Mouse (Mus musculus): Measurements from ENCODE around the gene Glis1. TPM values are rescaled to one million over a fixed set of nuclear protein-coding genes. Genes with fewer than 3 reads are reported as not detected.

Glis1 gene
- polyA plus RNA-seq, 1 experiment, result 0.46 TPM

GRCm38 (mm10) chr4:107422176-107422575 lies 12.2 kb upstream of the Glis1 start:
- TF ChIP-seq POLR2A (IDR thresholded peaks at IDR 0.05; ENCODE audit: borderline replicate concordance, insufficient read depth, low read length), result no peak
- TF ChIP-seq CTCF (IDR thresholded peaks at IDR 0.05; ENCODE audit: borderline replicate concordance, insufficient read depth, low read depth, low read length), result peak; percentile 65
- WGBS, result 24% methylated on average over 6 of the region's 6 CpGs
- H3K4me1 ChIP-seq (ENCODE audit: control insufficient read depth, insufficient read depth, low read length), result peaks cover 3% of the 10 kb centered on the region
- no peak overlapping the region for H3K4me3 ChIP-seq (replicated peaks; ENCODE audit: insufficient read depth, low read depth, low read length)
- DNase-seq, result peak; percentile 25 to 26
- H3K27ac ChIP-seq (ENCODE audit: insufficient read depth, low read length), result no peak overlapping the region
- H3K27me3 ChIP-seq (ENCODE audit: control insufficient read depth, insufficient read depth, low read length), result no peaks in the 10 kb centered on the region

- H3K27ac ChIP-seq (ENCODE audit: insufficient read depth, low read length), result no peak overlapping the region
- DNase-seq, result no peak
- peaks cover 3% of the 10 kb centered on the region for H3K4me1 ChIP-seq (ENCODE audit: control insufficient read depth, insufficient read depth, low read length)
- TF ChIP-seq POLR2A (IDR thresholded peaks at IDR 0.05; ENCODE audit: borderline replicate concordance, insufficient read depth, low read length) (no peak), CTCF (IDR thresholded peaks at IDR 0.05; ENCODE audit: borderline replicate concordance, insufficient read depth, low read depth, low read length) (no peak)
- no peak overlapping the region for H3K4me3 ChIP-seq (replicated peaks; ENCODE audit: insufficient read depth, low read depth, low read length)
- no peaks in the 10 kb centered on the region for H3K27me3 ChIP-seq (ENCODE audit: control insufficient read depth, insufficient read depth, low read length)
- 96% methylated on average over 12 of the region's 12 CpGs for WGBS
Measured at GRCm38 (mm10) chr4:107425616-107426015, 8.8 kb upstream of the Glis1 start.

GRCm38 (mm10) chr4:107426631-107427030 lies 7.8 kb upstream of the Glis1 start:
- Histone ChIP-seq H3K27ac (ENCODE audit: insufficient read depth, low read length) (no peak overlapping the region), H3K4me3 (replicated peaks; ENCODE audit: insufficient read depth, low read depth, low read length) (no peak overlapping the region), H3K4me1 (ENCODE audit: control insufficient read depth, insufficient read depth, low read length) (peaks cover 3% of the 10 kb centered on the region), H3K27me3 (ENCODE audit: control insufficient read depth, insufficient read depth, low read length) (no peaks in the 10 kb centered on the region)
- 31% methylated on average over 9 of the region's 9 CpGs for WGBS
- TF ChIP-seq POLR2A (IDR thresholded peaks at IDR 0.05; ENCODE audit: borderline replicate concordance, insufficient read depth, low read length), result no peak
- TF ChIP-seq CTCF (IDR thresholded peaks at IDR 0.05; ENCODE audit: borderline replicate concordance, insufficient read depth, low read depth, low read length), result no peak
- peak in 1 of 2 experiments; percentile 25 for DNase-seq

GRCm38 (mm10) chr4:107432717-107433116 lies 1.7 kb upstream of the Glis1 start:
- no peak overlapping the region for H3K27ac ChIP-seq (ENCODE audit: insufficient read depth, low read length)
- H3K27me3 ChIP-seq (ENCODE audit: control insufficient read depth, insufficient read depth, low read length), result peaks cover 9% of the 10 kb centered on the region; the same call in 1 of the 2 replicates
- no peak for TF ChIP-seq POLR2A (IDR thresholded peaks at IDR 0.05; ENCODE audit: borderline replicate concordance, insufficient read depth, low read length)
- TF ChIP-seq CTCF (IDR thresholded peaks at IDR 0.05; ENCODE audit: borderline replicate concordance, insufficient read depth, low read depth, low read length), result no peak
- no peak overlapping the region for H3K4me3 ChIP-seq (replicated peaks; ENCODE audit: insufficient read depth, low read depth, low read length)
- H3K4me1 ChIP-seq (ENCODE audit: control insufficient read depth, insufficient read depth, low read length), result no peaks in the 10 kb centered on the region
- WGBS, result 96% methylated on average over 5 of the region's 5 CpGs
- DNase-seq, result no peak

- Histone ChIP-seq H3K4me1 (ENCODE audit: control insufficient read depth, insufficient read depth, low read length) (no peaks in the 10 kb centered on the region), H3K4me3 (replicated peaks; ENCODE audit: insufficient read depth, low read depth, low read length) (peak overlapping the region; percentile 48), H3K27me3 (ENCODE audit: control insufficient read depth, insufficient read depth, low read length) (peaks cover 9% of the 10 kb centered on the region; the same call in 1 of the 2 replicates), H3K27ac (ENCODE audit: insufficient read depth, low read length) (no peak overlapping the region)
- TF ChIP-seq CTCF (IDR thresholded peaks at IDR 0.05; ENCODE audit: borderline replicate concordance, insufficient read depth, low read depth, low read length), result no peak
- no peak for TF ChIP-seq POLR2A (IDR thresholded peaks at IDR 0.05; ENCODE audit: borderline replicate concordance, insufficient read depth, low read length)
- no peak for DNase-seq
- WGBS, result 17% methylated on average over 15 of the region's 15 CpGs
Measured at GRCm38 (mm10) chr4:107433998-107434355, 414 bp upstream of the Glis1 start.

GRCm38 (mm10) chr4:107435238-107435946 lies 1.0 kb downstream of the Glis1 start:
- 5% methylated on average over 47 of the region's 47 CpGs for WGBS
- TF ChIP-seq CTCF (IDR thresholded peaks at IDR 0.05; ENCODE audit: borderline replicate concordance, insufficient read depth, low read depth, low read length) (no peak), POLR2A (IDR thresholded peaks at IDR 0.05; ENCODE audit: borderline replicate concordance, insufficient read depth, low read length) (no peak)
- Histone ChIP-seq H3K4me1 (ENCODE audit: control insufficient read depth, insufficient read depth, low read length) (no peaks in the 10 kb centered on the region), H3K4me3 (replicated peaks; ENCODE audit: insufficient read depth, low read depth, low read length) (peak overlapping the region; percentile 48), H3K27ac (ENCODE audit: insufficient read depth, low read length) (no peak overlapping the region), H3K27me3 (ENCODE audit: control insufficient read depth, insufficient read depth, low read length) (peaks cover 9% of the 10 kb centered on the region; the same call in 1 of the 2 replicates)
- no peak for DNase-seq

GRCm38 (mm10) chr4:107436476-107436875 lies 2.1 kb downstream of the Glis1 start:
- Histone ChIP-seq H3K4me3 (replicated peaks; ENCODE audit: insufficient read depth, low read depth, low read length) (no peak overlapping the region), H3K27me3 (ENCODE audit: control insufficient read depth, insufficient read depth, low read length) (peaks cover 9% of the 10 kb centered on the region; the same call in 1 of the 2 replicates), H3K4me1 (ENCODE audit: control insufficient read depth, insufficient read depth, low read length) (no peaks in the 10 kb centered on the region), H3K27ac (ENCODE audit: insufficient read depth, low read length) (no peak overlapping the region)
- no peak for TF ChIP-seq POLR2A (IDR thresholded peaks at IDR 0.05; ENCODE audit: borderline replicate concordance, insufficient read depth, low read length)
- TF ChIP-seq CTCF (IDR thresholded peaks at IDR 0.05; ENCODE audit: borderline replicate concordance, insufficient read depth, low read depth, low read length), result no peak
- no peak for DNase-seq
- 98% methylated on average over 7 of the region's 7 CpGs for WGBS

GRCm38 (mm10) chr4:107438741-107439140 lies 4.3 kb downstream of the Glis1 start:
- no peak for DNase-seq
- TF ChIP-seq POLR2A (IDR thresholded peaks at IDR 0.05; ENCODE audit: borderline replicate concordance, insufficient read depth, low read length) (no peak), CTCF (IDR thresholded peaks at IDR 0.05; ENCODE audit: borderline replicate concordance, insufficient read depth, low read depth, low read length) (no peak)
- H3K4me1 ChIP-seq (ENCODE audit: control insufficient read depth, insufficient read depth, low read length), result no peaks in the 10 kb centered on the region
- 96% methylated on average over 8 of the region's 8 CpGs for WGBS
- H3K27me3 ChIP-seq (ENCODE audit: control insufficient read depth, insufficient read depth, low read length), result peaks cover 9% of the 10 kb centered on the region; the same call in 1 of the 2 replicates
- H3K27ac ChIP-seq (ENCODE audit: insufficient read depth, low read length), result no peak overlapping the region
- H3K4me3 ChIP-seq (replicated peaks; ENCODE audit: insufficient read depth, low read depth, low read length), result no peak overlapping the region
